Mouse (Mus musculus): ENCODE measurements around the gene Pex10. TPM values are rescaled to one million over a fixed set of nuclear protein-coding genes. Genes with fewer than 3 reads are reported as not detected.

Pex10 gene
- polyA plus RNA-seq, 1 experiment from 2014 or later = 19.7 TPM

DNA sequence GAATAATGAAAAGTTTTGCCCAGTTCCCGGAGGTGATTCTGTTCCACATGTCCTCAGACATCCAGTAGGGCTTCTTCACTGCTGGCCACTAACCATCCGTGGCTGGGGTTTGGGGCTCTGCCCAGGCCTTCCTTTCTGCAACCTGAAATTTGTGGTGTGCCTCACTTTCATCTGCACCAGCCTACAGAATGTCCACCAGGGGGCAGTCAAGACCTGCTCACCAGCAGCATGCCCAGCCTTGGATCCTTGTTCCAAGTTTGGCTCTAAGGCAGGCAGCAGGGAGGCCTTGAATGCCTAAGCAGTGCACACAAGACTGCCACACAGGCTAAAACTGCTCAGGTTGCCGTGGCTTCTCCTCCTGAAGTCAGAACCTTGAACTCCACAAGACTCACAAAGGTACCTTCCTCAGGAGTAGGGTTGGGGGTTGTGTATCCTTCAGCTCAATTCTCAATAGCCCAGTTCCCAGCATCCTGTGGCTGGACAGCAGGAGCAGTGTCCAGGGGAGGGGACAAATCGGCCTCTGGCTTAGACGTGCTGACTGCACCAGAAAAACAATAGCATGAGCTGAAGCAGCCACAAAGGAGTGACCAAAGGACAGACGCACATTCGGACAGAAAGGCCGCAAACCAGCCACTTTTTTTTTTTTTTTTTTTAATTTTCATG, 28.6 kb downstream of the Pex10 start:
- H3K36me3 ChIP-seq (ENCODE audit: insufficient read depth, low read length) = no peaks in the 10 kb centered on the region
- H3K9me3 ChIP-seq (replicated peaks; ENCODE audit: low read length) = no peaks in the 10 kb centered on the region
- no peaks in the 10 kb centered on the region for H3K4me1 ChIP-seq (replicated peaks; ENCODE audit: insufficient read depth, low read length)
- peak; percentile 94 for DNase-seq (ENCODE audit: low spot score)
- no peaks in the 10 kb centered on the region for H3K27me3 ChIP-seq (ENCODE audit: insufficient read depth, low read length)
- 39% methylated on average over 8 of the region's 8 CpGs for whole genome bisulfite sequencing
- ATAC-seq (replicated peaks; ENCODE audit: low FRiP score, low read depth) = peak; percentile 73
- peak; percentile 99 for TF ChIP-seq CTCF (IDR thresholded peaks at IDR 0.05; ENCODE audit: low read depth)
- H3K4me3 ChIP-seq (replicated peaks; ENCODE audit: low read depth, low read length) = no peak overlapping the region
- no peak overlapping the region for H3K4me2 ChIP-seq (ENCODE audit: low read length)
- H3K27ac ChIP-seq = 0 out of 2 replicates have a peak overlapping the region, but pooled peaks have one; percentile 42
- no peak overlapping the region for H3K9ac ChIP-seq (ENCODE audit: low read depth, low read length)

DNA sequence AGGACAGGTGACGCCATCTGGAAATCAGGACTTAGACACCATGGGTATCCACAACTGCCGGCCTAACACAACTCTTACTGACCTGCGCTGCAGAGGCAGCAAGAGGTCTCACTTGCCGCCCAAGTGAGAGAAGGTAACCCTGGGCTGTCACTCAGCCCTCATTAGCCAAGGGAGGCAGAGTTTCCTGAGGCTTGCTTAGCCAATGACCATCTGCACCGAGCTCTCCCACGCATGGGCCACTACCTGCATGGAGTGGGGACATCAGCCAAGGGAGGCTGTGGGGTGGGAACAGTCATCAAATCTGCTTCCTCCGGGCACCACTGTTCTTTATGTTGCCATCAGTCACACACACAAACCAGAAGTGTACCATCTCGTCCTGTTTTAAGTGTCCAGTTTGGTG, 29.2 kb downstream of the Pex10 start:
- Histone ChIP-seq H3K27ac (0 out of 2 replicates have a peak overlapping the region, but pooled peaks have one; percentile 42), H3K9me3 (replicated peaks; ENCODE audit: low read length) (no peaks in the 10 kb centered on the region), H3K9ac (ENCODE audit: low read depth, low read length) (no peak overlapping the region), H3K4me2 (ENCODE audit: low read length) (no peak overlapping the region), H3K36me3 (ENCODE audit: insufficient read depth, low read length) (no peaks in the 10 kb centered on the region), H3K27me3 (ENCODE audit: insufficient read depth, low read length) (no peaks in the 10 kb centered on the region), H3K4me1 (replicated peaks; ENCODE audit: insufficient read depth, low read length) (no peaks in the 10 kb centered on the region), H3K4me3 (replicated peaks; ENCODE audit: low read depth, low read length) (no peak overlapping the region)
- DNase-seq (ENCODE audit: low spot score) = no peak
- ATAC-seq (replicated peaks; ENCODE audit: low FRiP score, low read depth) = no peak
- TF ChIP-seq CTCF (IDR thresholded peaks at IDR 0.05; ENCODE audit: low read depth) = no peak
- WGBS = 76% methylated on average over 8 of the region's 8 CpGs

DNA sequence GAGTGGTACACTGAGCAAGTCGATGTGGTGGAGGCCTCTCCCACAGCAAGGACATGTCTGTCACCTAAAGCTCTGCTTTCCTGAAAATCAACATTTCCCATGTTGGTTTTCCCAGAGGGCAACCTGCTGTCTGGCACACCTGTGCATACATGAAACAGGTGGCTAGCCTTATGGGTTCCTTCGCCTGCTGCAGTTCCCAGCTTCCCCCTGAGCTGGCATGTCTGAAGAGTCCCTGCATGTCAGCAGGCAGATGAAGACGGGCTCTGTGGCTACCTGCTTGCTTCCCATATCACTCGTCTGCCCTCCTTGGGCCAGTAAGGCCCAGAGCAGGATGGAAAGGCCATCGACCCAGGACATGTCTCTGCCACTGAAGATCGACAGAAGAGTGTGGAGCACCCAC, 30.6 kb downstream of the Pex10 start:
- no peak for TF ChIP-seq CTCF (IDR thresholded peaks at IDR 0.05; ENCODE audit: low read depth)
- no peak for ATAC-seq (replicated peaks; ENCODE audit: low FRiP score, low read depth)
- no peak overlapping the region for H3K27ac ChIP-seq
- WGBS = 87% methylated on average over 6 of the region's 6 CpGs
- no peak for DNase-seq (ENCODE audit: low spot score)
- no peaks in the 10 kb centered on the region for H3K9me3 ChIP-seq (replicated peaks; ENCODE audit: low read length)
- H3K4me2 ChIP-seq (ENCODE audit: low read length) = no peak overlapping the region
- no peaks in the 10 kb centered on the region for H3K27me3 ChIP-seq (ENCODE audit: insufficient read depth, low read length)
- no peaks in the 10 kb centered on the region for H3K4me1 ChIP-seq (replicated peaks; ENCODE audit: insufficient read depth, low read length)
- H3K4me3 ChIP-seq (replicated peaks; ENCODE audit: low read depth, low read length) = no peak overlapping the region
- H3K9ac ChIP-seq (ENCODE audit: low read depth, low read length) = no peak overlapping the region
- no peaks in the 10 kb centered on the region for H3K36me3 ChIP-seq (ENCODE audit: insufficient read depth, low read length)

DNA sequence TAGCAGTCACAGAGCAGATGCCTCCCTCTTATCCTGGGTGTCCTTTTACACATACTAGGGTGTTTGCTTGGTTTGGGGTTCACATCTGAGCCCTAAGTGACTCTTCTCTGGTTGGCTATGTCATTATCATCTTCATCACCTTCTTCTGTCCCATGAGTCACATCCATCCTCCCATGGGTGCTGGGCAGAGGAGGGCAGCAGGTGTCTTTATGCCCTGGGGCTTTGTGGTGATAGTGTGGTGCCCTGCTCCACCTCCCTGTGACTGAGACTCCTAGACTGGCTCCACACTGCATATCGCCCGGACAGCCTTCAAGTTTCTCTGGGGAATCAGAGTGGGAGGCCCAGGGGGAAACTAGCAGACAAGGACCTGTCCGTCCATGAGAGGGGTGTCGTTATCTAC, 31.8 kb downstream of the Pex10 start:
- H3K9me3 ChIP-seq (replicated peaks; ENCODE audit: low read length) = no peaks in the 10 kb centered on the region
- H3K36me3 ChIP-seq (ENCODE audit: insufficient read depth, low read length) = no peaks in the 10 kb centered on the region
- DNase-seq (ENCODE audit: low spot score) (no peak), ATAC-seq (replicated peaks; ENCODE audit: low FRiP score, low read depth) (no peak)
- H3K27me3 ChIP-seq (ENCODE audit: insufficient read depth, low read length) = no peaks in the 10 kb centered on the region
- no peak overlapping the region for H3K4me2 ChIP-seq (ENCODE audit: low read length)
- no peaks in the 10 kb centered on the region for H3K4me1 ChIP-seq (replicated peaks; ENCODE audit: insufficient read depth, low read length)
- TF ChIP-seq CTCF (IDR thresholded peaks at IDR 0.05; ENCODE audit: low read depth) = no peak
- no peak overlapping the region for H3K27ac ChIP-seq
- no peak overlapping the region for H3K9ac ChIP-seq (ENCODE audit: low read depth, low read length)
- 66% methylated on average over 4 of the region's 4 CpGs for WGBS
- no peak overlapping the region for H3K4me3 ChIP-seq (replicated peaks; ENCODE audit: low read depth, low read length)

DNA sequence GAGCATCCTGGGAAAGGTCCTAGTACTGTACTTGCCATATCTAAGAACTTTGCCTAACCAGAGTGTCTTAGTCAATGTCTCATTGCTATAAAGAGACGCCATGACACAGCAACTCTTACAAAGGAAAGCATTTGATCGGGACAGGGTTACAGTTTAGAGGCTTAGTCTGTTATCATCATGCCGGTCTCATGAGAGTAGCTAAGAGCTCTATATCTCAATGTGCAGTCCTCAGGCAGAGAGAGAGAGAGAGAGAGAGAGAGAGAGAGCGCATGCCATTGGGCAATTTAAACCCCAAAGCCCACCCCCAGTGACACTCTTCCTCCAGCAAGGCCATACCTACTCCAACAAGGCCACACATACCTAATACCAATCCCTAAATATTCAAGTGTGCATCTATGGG, 41.1 kb downstream of the Pex10 start:
- H3K27ac ChIP-seq = no peak overlapping the region
- no peaks in the 10 kb centered on the region for H3K9me3 ChIP-seq (replicated peaks; ENCODE audit: low read length)
- no peak overlapping the region for H3K4me2 ChIP-seq (ENCODE audit: low read length)
- H3K4me1 ChIP-seq (replicated peaks; ENCODE audit: insufficient read depth, low read length) = no peaks in the 10 kb centered on the region; the same call in 1 of the 2 replicates
- TF ChIP-seq CTCF (IDR thresholded peaks at IDR 0.05; ENCODE audit: low read depth) = no peak
- ATAC-seq (replicated peaks; ENCODE audit: low FRiP score, low read depth) (no peak), DNase-seq (ENCODE audit: low spot score) (no peak)
- H3K9ac ChIP-seq (ENCODE audit: low read depth, low read length) = no peak overlapping the region
- no peaks in the 10 kb centered on the region for H3K36me3 ChIP-seq (ENCODE audit: insufficient read depth, low read length)
- H3K27me3 ChIP-seq (ENCODE audit: insufficient read depth, low read length) = no peaks in the 10 kb centered on the region
- H3K4me3 ChIP-seq (replicated peaks; ENCODE audit: low read depth, low read length) = no peak overlapping the region
- 92% methylated on average over 4 of the region's 4 CpGs for WGBS

DNA sequence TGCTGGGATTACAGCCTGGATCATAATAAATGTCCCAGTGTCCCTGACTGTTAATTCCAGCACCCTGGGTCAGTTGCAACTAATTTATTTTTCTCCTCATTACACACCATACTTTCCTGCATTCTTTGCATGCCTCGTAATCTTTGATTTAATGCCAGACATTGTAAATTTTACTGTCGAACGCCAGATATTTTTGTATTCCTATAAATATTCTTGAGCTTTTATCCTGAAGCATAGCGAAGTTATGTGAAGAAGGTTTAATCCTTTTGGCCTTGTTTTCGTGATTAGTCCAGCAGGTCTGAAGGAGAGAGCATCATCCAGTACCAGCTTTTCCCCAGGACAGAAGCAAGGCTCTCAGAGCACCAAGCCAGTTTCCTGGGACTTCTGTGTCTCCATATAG, 42.7 kb downstream of the Pex10 start:
- Histone ChIP-seq H3K9ac (ENCODE audit: low read depth, low read length) (no peak overlapping the region), H3K27me3 (ENCODE audit: insufficient read depth, low read length) (no peaks in the 10 kb centered on the region), H3K9me3 (replicated peaks; ENCODE audit: low read length) (no peaks in the 10 kb centered on the region), H3K36me3 (ENCODE audit: insufficient read depth, low read length) (no peaks in the 10 kb centered on the region), H3K4me1 (replicated peaks; ENCODE audit: insufficient read depth, low read length) (no peaks in the 10 kb centered on the region; the same call in 1 of the 2 replicates), H3K4me2 (ENCODE audit: low read length) (no peak overlapping the region), H3K4me3 (replicated peaks; ENCODE audit: low read depth, low read length) (no peak overlapping the region), H3K27ac (peak overlapping the region; percentile 36)
- no peak for TF ChIP-seq CTCF (IDR thresholded peaks at IDR 0.05; ENCODE audit: low read depth)
- ATAC-seq (replicated peaks; ENCODE audit: low FRiP score, low read depth) (no peak), DNase-seq (ENCODE audit: low spot score) (peak; percentile 63)
- 45% methylated on average over 5 of the region's 5 CpGs for WGBS

Data from kidney, postnatal 0 days (tissue).